Mouse (Mus musculus) cerebellum, postnatal 10 days (tissue): ENCODE measurements around the gene Kirrel3.

Experiments
- DNase-seq, 2 experiments: peaks; one replicate each; pipeline ENCODE4 v3.0.0; 2021; ENCODE audit warnings: mixed read lengths in 2 of 2

Gene Kirrel3

DNA sequence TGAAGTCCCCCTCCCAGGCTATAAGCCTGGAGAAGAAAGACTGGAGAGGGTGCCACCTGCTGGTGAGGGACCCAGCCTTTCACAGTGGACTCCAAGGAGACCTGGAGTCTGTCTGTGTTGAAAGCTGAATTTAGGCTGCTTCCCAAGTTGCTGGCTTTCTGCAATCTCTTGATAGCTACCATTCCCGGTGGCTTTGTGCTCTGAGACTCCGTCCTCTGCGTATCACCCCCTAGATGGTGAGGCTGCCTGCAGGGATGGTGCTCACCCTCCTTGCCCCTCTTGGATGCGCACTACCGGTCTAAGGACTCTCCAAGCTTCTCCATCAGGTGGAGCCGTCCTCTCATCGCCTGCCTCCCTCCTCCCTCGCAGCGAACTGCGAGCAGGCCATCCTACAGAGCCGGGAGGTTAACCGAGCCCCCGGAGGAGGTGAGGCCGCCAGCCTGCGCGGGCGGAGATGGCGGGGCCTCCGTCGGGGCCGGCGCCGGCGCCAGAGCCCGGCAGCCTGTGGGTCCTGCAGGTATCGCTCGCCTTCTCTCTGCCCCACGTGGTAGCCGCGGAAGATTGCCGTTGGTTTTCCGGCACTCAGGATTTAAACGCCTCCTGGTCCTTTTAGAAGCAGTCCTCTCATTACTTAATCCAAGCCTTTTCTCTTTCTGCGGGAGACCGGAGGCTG is at the start of gene Kirrel3:
Gene Kirrel3 (plus strand): TSS at position 136 of the 673 bp plus-strand sequence.
- DNase-seq: peak; percentile 89

DNA sequence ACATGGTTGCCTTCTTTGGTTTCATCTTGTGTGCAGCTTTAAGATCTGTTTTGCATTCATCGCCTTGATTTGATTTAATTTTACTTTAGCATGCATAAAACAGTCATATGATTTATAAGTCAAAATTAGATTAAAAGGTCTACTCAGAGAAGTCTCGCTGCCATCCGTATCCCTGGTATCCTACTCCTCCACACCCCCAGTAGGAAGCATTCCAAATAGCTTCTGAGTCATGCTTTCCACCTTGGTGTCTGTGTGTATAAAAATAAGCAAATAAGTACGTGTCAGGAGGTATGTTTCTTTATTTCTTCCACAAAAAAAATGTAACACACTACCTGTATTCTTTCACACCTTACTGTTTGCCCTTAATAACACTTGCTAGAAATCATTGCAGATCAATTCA is 45.0 kb upstream of the Kirrel3 start:
- no peak for DNase-seq

DNA sequence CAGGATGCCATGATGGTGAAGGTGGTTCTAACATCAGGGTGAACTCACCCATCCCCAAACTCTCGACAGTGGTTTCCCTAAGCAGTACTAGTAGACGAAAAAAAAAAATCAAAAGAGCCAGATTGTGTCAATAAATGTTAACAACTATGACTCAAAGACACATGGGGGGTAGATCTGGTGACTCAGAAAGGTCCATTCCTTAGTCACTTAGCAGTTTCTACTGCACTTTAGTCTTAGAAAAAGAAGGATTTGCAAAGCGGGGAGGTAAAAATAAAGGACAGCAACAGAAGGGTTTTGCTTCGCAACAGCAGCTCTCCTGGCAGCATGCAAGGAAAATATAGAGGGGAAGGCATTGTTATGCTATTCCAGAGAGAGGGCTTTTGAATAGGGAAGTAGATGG is 41.7 kb upstream of the Kirrel3 start:
- no peak for DNase-seq

DNA sequence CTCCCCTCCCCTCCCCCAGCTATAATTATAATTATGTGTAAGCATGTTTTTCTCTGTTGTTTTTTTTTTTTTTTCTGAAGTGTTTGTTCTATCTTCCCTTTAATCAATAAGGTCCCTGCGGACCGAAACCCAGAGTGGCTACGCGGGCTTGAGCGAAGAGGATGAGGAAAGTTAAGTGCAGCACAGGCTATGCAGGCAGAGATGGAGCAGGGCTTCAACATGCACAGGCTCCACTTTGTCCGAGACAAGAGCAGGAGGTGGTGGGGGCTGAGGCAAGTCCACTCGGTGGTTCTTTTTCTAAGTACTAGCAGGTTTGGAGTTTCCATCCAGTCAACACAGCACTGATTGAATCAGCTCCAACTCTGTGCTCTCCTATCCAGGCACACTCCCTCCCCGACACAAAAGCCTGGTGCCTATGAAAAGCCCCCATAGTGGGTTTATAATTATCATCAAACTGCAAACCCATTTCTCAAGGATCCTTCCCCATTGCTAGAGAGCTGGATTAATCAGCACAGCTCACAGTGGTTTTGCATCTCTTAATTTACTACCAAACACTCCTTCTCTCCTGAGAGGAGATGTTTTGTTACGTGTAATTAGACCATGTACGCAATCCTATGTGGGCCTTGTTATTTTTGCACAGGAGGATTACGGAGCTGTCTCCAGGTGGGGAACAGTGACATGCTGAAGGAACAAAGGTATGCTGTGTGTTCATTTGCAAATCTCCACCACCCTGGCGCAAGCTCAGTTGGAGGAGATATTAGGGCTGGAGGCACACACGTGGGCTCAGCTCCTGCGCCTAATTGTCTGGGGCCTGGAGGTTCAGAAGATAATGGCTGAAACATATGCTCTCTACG is 39.0 kb upstream of the Kirrel3 start:
- no peak for DNase-seq

DNA sequence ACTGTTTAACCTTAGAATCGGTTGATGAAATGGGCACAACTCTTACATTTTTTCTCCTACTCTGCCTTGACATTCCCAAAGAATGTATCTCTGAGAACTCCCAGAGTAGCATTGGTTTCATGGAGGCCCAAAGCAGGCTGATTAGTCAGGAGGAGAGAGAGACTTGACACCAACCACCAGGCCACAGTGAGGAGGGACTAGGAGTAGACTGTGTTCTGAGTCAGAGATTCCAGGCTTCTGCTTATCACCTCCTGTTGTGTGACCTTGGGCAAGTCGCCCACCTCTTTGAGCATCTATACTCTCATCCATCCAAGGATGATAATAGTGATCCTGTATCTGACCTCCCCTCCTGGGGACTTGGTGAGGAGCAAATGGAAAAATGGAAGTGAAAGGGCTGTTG is 38.0 kb upstream of the Kirrel3 start:
- peak in 1 of 2 experiments; percentile 15 for DNase-seq

DNA sequence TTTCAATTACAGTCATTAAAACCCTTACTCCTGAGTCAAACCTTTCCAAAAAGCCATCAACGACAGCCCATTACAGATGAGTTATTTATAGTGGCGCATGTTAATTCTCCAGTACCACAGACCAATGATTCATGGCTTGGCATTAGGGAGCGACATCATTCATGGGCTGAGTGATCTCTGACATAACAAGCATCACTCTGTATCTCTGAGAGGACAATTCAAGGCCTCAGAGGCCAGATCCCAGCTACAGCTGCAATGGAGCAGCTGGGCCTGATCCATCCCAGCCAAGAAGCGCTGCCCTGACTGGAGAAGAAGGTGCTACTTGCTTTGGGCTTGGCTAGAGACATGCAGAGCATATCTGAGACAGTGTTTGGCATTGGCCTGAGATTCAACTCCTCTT is 37.2 kb upstream of the Kirrel3 start:
- no peak for DNase-seq

DNA sequence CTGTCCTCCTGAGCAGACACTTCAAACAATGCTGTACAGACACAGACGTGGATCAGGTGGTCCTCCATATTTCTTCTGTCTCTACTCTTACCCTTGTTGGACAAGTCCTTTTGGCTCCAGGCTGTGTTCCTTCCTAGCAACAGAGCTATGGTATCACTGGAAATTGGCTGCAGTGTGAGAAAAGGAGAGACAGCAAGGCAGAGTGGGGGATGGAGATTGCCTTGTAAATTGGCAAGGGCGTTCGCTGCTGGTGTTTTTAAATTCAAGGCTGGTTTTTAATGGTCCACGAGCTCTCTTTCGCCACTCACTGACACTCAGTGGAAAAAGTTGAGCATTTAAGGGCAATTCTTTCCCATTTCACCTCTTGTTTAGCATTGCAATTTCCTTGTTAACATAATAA is 27.5 kb upstream of the Kirrel3 start:
- peak; percentile 41 to 43 for DNase-seq

DNA sequence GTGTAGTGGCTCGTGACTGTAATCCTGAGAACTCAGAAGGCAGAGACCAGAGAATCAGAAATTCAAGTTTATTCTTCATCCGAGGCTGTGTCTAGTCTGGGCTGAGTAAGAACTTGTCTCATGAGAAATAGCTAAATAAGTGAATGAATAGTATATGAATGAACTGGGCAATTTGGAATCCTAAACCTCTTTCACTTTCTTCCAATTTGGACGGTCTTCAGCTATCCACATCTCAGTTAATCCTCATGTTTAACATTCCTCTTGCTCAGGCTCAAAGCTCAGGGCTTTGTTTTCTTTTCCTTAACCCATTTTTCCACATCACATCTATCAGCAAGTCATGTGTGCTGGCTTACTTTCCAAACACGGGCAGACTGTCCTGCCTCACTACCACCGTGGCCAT is 25.7 kb upstream of the Kirrel3 start:
- no peak for DNase-seq

DNA sequence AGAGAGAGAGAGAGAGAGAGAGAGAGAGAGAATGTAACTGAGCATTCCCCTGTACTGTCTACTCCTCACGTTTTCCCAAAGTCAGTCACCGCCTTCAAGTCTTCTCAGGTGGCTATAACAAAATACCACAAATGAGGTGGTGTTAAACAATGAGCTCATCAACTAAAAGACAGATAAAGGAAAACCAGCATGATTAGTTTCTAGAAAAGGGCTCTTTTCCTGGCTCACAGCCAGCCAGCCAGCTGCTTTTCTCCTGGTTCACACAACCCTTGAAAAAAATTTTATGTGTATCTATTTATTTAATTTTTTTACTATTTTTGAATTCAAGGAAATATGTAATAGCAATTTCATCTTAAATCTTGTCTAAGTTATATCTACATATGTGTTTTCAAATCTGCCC is 22.0 kb upstream of the Kirrel3 start:
- peak; percentile 19 to 47 for DNase-seq

DNA sequence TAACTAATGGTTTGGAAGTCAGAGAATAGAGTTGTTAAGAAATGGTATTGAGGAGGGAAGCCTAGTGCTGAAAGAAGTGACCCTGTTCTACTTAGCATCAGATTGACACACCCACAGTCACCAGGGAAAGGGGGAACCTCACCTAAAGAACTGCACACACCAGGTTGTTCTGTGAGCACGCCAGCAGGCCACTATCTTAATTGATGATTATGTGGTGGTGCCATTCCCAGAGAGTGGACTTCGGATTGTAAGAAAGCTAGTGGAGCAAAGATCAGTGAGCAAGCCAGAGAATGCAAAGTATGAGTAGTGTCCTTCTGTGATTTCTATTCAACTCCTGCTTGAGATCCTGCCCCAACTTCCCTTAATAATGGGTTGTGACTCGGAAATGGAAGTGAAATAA is 19.6 kb upstream of the Kirrel3 start:
- DNase-seq: no peak

DNA sequence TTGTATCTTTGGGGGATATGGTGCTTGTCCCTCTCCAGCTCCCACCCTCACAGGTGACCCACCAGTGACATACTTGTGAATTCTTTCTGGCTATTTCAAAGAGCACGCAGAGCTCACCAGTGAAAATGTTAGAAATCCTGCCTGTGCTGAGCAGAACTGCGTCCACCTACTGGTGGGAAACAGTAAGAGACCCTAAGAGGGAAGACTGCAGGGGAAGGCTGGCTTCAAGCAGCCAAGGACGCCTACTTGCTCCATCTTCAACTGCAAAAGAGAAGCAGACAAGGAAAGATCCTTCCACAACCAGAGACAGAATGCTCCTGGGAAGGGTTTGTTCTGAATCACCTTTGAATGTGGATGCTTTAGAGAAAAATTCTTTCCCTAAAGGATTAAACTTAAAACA is 16.5 kb upstream of the Kirrel3 start:
- peak in 1 of 2 experiments; percentile 15 for DNase-seq

DNA sequence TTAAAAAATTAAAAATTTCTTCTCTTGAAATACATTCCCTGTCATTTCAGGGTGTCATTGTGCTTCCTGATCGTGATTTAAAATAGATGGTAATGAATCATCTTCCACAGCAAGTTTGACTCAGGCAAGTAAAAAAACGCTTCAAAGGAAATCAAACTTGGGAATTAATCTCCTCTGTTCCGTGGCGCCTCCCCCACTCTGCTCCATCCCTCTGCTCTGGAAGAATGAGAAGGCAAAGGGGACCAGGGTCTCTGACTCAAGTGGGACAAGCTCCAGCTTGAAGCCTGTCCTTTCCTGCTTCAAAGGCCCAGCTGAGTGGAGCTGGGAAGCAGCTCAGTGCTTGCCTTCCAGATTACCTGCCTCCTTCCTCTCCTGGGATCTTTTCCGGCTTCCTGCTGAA is 9.5 kb upstream of the Kirrel3 start:
- DNase-seq: no peak

DNA sequence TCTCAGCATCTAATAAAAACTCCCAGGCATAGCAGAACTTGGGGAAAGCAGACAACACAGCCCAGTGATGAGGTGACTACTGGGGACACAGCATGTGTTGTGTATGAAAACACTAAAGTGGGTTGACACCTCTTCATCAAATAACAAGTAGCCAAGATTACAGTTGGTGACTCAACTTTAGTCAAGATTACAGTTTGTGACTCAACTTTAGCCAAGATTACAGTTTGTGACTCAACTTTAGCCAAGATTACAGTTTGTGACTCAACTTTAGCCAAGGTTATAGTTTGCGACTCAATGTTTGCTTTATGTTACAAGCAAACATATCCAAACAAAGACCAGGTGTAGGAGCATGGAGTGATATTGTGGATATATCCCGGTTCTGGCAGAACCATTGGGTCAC is 7.2 kb upstream of the Kirrel3 start:
- DNase-seq: no peak

DNA sequence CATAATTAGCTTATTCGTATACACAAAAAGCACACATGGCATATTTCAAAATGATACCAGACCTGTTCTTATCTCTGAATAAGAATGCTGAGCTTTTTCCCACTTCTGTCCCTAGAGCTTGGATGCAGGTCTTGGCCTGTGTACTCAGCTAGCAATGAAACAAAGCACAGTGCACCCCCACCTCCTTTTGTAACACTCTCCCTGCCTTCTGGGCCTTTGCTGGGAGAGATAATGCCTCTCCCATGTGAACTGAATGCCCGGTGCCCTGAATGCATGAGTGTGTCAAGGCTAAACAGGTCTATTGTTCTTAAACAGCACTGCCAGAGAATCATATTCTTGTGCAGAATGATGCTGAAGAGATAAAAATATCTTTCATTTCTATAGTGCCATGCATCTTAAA is 2.5 kb upstream of the Kirrel3 start:
- DNase-seq: no peak

DNA sequence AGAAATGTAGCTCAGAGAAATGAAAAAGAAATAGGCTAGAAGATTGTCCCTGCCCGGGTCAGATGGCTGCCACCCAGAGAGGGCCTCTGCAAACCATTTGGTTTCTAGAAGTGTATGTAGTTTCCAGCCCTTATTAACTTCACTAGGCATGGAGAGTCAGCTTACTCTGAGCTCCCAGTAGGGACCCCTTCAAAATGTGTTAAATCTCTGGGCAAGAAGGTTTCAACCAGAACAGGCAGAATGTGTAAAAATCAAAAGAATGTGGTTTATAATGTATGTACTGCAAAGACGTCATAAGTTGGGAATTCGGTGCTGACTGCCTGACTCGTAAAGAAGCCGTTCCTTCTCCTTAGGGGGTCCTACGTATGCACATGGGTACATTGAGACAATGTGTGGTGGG is 1.0 kb upstream of the Kirrel3 start:
- DNase-seq: no peak

DNA sequence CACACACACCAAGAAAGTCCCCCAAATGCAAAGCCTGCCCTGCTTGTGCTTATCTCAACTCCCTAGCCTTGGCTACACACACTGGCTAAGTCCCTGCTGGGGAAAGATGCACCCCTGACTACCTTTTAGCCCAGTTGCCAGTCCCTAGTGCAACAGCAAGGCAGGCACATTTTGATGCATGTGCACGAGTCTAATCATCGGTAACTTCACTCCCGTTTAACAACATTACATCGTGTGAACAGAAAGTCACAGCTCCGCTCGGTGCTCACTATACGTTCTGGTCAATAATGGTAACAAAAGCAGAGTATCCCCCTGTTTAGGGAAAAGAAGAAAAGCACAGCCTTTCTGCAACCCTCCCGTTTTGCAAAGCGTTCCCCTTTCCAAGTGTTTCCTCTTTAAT is 2.6 kb downstream of the Kirrel3 start:
- no peak for DNase-seq

DNA sequence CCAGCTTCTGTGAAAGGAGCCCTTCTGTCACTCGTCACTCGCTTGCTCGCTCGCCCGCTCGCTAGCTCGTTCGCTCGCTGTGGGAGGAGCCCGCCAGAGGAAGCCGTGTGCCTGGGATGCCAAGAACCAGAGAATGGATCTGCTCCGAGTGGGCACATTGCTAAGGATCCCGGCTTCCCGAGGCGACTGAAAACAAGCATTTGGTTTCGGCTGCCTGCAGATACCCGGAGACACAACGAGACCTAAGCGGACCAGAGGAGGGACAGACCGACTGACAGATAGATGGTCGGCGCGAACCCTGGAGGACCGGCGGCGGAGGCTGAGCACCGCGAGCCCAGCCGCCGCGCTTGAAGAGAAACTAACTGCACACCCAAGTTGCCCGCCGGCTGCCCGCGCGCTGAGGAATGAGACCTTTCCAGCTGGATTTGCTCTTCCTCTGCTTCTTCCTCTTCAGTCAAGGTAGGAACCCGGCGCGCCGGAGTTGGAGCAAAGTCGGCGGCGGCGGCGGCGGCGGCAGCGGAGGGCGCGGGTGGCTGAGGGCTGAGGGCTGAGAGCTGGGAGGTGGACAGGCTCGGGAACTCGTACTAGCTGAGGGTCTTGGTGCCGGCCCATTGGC is 3.1 kb downstream of the Kirrel3 start:
- DNase-seq: peak; percentile 87 to 90

DNA sequence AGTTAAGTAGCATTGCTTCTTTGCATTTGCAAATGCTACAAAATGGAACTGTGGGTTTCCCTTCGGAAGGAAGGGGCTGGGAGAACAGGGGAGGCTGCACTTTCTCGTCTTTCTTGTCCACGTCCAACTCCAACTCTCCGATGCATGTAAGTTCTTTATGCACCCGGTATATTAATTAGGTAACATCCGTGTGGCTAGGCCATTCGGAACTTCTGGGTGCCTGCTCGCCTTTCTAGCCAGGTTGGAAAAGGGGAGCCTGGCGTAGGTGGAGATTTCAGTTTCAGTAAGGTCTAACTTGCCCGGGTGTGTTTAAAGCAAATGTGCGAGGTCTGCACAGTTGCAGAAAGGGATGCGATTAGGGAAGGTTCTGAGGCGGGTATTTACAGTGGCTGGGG is 3.6 kb downstream of the Kirrel3 start:
- no peak for DNase-seq

DNA sequence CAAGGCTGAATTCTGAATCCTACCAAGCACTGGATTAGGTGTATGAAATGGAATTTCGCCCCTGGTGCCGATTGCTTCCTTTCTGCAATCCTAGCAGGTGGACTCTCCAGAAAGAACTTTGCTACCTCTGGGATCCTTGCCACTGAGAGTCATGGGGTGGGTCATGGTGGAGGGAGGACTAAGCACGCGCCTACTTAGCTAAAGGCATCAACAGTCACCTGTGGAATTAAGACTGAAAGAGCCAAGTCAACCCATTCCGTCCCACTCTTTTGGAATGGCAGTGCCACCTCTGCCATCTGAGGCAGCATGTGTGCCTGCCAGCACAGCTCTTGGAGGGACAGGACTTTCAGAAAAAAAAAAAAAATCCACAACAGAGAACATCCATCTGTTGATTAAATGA is 4.1 kb downstream of the Kirrel3 start:
- DNase-seq: peak in 1 of 2 experiments; percentile 29

DNA sequence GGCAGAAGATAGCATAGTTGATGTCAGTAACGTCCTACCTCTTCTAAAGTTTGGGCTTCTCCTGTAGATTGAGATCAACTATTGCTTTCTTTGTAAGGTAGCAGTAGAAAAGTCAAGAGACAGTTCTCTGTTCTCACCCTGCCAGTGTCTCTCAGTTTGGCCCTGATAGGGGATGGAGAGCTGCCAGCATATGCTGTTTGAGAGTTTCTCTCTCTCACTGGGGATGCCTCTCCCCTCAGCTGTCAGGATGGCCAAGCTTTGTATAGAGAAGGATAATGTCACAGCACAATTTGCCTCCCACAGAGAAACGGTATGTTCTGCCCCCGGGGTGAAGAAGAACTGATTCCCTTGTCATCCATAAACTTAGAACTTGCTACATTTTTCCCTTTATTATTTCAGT is 6.4 kb downstream of the Kirrel3 start:
- peak; percentile 73 to 87 for DNase-seq

DNA sequence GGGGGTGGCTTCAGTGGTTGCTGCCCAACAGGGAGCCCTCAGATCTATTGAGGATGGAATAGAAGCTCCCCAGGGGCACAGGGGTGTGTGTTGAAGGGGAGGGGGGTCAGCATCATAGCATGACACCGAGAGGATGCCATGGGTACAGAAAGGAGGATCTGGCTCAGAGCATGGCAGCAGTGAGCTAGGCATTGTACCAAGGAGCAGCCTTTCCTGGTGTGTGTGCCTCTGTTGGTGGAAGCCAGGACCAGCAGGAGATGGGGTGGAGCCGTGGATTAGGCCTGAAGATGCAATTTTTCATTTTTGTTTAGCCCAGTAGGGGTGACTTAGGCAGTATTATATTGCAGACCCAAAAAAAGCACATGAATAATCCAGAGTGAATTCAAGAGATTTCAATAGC is 7.9 kb downstream of the Kirrel3 start:
- peak; percentile 59 to 80 for DNase-seq

DNA sequence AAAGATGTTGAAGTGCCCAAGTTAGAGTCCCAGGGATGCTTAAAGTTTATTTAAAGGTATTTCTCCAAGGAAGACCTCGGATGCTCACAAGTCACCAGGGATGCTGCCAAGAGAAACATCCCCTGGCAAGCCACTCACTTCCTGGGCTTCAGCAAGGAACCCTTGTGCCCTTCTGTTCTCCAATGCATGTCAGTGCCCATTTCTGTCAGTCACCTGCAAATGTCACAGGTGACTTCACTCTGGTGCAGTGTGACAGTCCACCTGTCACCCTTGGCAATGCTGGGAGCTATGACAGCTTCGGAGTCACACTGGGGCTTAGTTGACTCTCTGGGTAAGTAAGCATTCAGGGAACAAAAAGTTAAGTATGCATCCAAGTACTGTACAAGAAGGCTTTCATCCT is 12.4 kb downstream of the Kirrel3 start:
- DNase-seq: peak; percentile 65 to 78

DNA sequence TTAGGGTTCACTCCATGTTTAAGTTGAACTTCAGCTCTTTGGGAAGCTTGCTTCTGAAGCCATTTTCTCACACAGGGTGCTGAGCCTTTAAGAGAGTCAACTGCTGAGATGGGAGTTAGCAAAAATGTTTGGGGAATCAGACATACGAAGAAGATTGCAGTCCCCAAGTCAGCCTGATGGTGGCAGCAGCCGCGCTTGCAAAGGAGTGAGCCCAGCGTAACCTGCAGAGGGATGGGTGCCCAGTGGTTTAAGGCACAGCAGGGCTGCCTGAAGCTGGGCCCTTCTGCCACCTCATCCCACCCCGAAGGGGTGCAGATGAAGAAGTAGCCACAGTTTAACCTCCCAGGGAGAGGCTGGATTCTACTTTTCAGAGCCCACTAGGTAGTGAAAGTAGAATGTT is 13.0 kb downstream of the Kirrel3 start:
- peak; percentile 94 to 96 for DNase-seq

DNA sequence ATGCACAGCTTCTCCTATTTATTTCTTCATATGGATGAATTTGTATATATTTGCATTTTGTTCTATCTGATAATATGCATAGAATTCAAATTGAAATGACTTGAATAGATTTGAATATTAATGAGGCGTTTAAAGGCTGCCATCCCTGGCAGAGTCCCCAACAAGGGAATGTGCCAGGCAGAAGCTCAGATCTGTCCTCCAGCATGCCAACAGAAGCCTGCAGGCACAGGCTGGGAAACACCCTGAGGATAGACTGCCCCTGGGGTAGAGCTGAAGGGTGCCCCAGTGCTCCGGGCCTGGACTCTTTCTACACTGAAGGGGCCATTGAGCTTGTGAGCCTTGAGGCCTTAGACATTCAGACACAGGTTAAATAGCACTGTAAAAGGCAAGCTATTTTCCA is 21.5 kb downstream of the Kirrel3 start:
- peak; percentile 63 to 72 for DNase-seq
